Mouse (Mus musculus) ES-Bruce4 (cell line): Measurements from ENCODE around the gene Phf13. TPM values are rescaled to one million over a fixed set of nuclear protein-coding genes. Genes with fewer than 3 reads are reported as not detected.
A peak's percentile ranks its signal among the peaks of the same experiment; 100 is the strongest.

ENCODE experiments used
- H3K27ac ChIP-seq: 2 replicates; pipeline ENCODE4 v1.5.1; 2012; ENCODE audit warnings: low read length, inconsistent platforms; ENCODE audit not compliant: insufficient read depth
- H3K27me3 ChIP-seq: 2 replicates; pipeline ENCODE4 v1.6.1; 2012; ENCODE audit warnings: mild to moderate bottlenecking, low read length, inconsistent platforms; ENCODE audit not compliant: control insufficient read depth, poor library complexity, insufficient read depth, severe bottlenecking
- H3K36me3 ChIP-seq: 2 replicates; pipeline ENCODE4 v1.6.1; 2012; ENCODE audit warnings: inconsistent platforms, mild to moderate bottlenecking, low read length, moderate library complexity; ENCODE audit not compliant: control insufficient read depth, poor library complexity, insufficient read depth, severe bottlenecking
- H3K4me1 ChIP-seq: one replicate; pipeline ENCODE4 v1.8.1; 2011; ENCODE audit warnings: low read length; ENCODE audit not compliant: control insufficient read depth, insufficient read depth
- H3K4me3 ChIP-seq: 2 replicates; pipeline ENCODE4 v1.5.1; 2011; ENCODE audit warnings: low read depth, mild to moderate bottlenecking, low read length
- H3K9ac ChIP-seq: 2 replicates; pipeline ENCODE4 v1.6.1; 2012; ENCODE audit warnings: low read depth, mild to moderate bottlenecking, inconsistent platforms; ENCODE audit not compliant: poor library complexity, severe bottlenecking
- H3K9me3 ChIP-seq: replicated peaks from 2 replicates; pipeline ENCODE4 v1.6.1; 2012; ENCODE audit warnings: mild to moderate bottlenecking, low read length, inconsistent platforms; ENCODE audit not compliant: control insufficient read depth, poor library complexity, insufficient read depth, severe bottlenecking
- CTCF ChIP-seq: IDR thresholded peaks from one replicate; pipeline ENCODE4 v1.8.1; 2011; ENCODE audit warnings: low read depth, low read length
- EP300 ChIP-seq: IDR thresholded peaks from 2 replicates; pipeline ENCODE4 v1.6.1; 2011; ENCODE audit warnings: low read depth, low read length; ENCODE audit not compliant: insufficient read depth
- POLR2A ChIP-seq: IDR thresholded peaks from one replicate; pipeline ENCODE4 v1.8.1; 2011; ENCODE audit warnings: low read length; ENCODE audit not compliant: insufficient read depth
- polyA plus RNA-seq: library from polyadenylated mRNA; stranded (reverse); fragments of >200 nt; gene quantifications from 2 replicates; pipeline ENCODE4 v1.2.4, GENCODE M21; 2011; ENCODE audit warnings: low read depth; ENCODE audit not compliant: missing spikeins, insufficient read depth, insufficient read length

Gene Phf13
- polyA plus RNA-seq, 1 experiment: 49.7 TPM

GRCm38 (mm10) chr4:151983043-151983442 lies 13.0 kb downstream of the Phf13 start:
- no peak overlapping the region for H3K4me3 ChIP-seq
- 0 out of 2 replicates have a peak overlapping the region, but pooled peaks have one; percentile 15 for H3K9ac ChIP-seq
- no peaks in the 10 kb centered on the region for H3K9me3 ChIP-seq
- H3K27me3 ChIP-seq: no peaks in the 10 kb centered on the region
- peaks cover 17% of the 10 kb centered on the region for H3K36me3 ChIP-seq
- no peak overlapping the region for H3K27ac ChIP-seq
- TF ChIP-seq CTCF: no peak
- no peak for TF ChIP-seq EP300
- peaks cover 7% of the 10 kb centered on the region for H3K4me1 ChIP-seq

- H3K4me3 ChIP-seq: no peak overlapping the region
- peaks cover 5% of the 10 kb centered on the region for H3K4me1 ChIP-seq
- no peak overlapping the region for H3K9ac ChIP-seq
- no peaks in the 10 kb centered on the region for H3K9me3 ChIP-seq
- TF ChIP-seq CTCF (peak; percentile 97), EP300 (0 out of 2 replicates have a peak, but pooled peaks have one; percentile 56), POLR2A (no peak)
- no peak overlapping the region for H3K27ac ChIP-seq
- peaks cover 17% of the 10 kb centered on the region for H3K36me3 ChIP-seq
- H3K27me3 ChIP-seq: no peaks in the 10 kb centered on the region
These were observed 14.7 kb downstream of the Phf13 start for GRCm38 (mm10) chr4:151981363-151981762.

DNA sequence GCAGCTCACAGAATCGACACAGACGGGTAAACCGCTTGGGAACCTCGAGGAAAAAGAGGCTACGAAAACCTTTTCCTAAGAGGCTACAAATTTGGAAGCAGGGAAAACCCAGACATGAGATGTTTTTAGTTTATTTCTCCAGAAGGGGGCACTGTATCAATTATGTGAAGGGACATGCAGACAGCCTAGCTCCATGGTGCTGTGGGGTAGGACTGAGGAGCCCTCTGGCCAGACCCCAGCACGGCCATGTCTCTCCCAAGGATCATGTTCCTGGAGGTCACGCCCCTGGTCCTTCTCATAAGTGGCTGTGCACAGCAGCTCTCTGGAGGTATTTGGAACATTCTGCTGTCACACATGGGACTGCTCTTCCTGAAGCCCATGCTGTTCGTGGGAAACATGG lies 15.4 kb downstream of the Phf13 start:
- no peaks in the 10 kb centered on the region for H3K27me3 ChIP-seq
- no peak for TF ChIP-seq EP300
- TF ChIP-seq CTCF: peak; percentile 7
- peaks cover 5% of the 10 kb centered on the region for H3K4me1 ChIP-seq
- no peak overlapping the region for H3K9ac ChIP-seq
- no peak overlapping the region for H3K27ac ChIP-seq
- H3K4me3 ChIP-seq: no peak overlapping the region
- H3K9me3 ChIP-seq: no peaks in the 10 kb centered on the region
- peaks cover 18% of the 10 kb centered on the region for H3K36me3 ChIP-seq

- Histone ChIP-seq H3K9ac (no peak overlapping the region), H3K27me3 (no peaks in the 10 kb centered on the region), H3K36me3 (peaks cover 19% of the 10 kb centered on the region), H3K9me3 (no peaks in the 10 kb centered on the region), H3K27ac (no peak overlapping the region), H3K4me3 (no peak overlapping the region), H3K4me1 (peaks cover 2% of the 10 kb centered on the region)
- no peak for TF ChIP-seq EP300
- peak; percentile 85 for TF ChIP-seq CTCF
These were observed 18.3 kb downstream of the Phf13 start for GRCm38 (mm10) chr4:151977748-151978147.

- H3K36me3 ChIP-seq: peaks cover 15% of the 10 kb centered on the region
- H3K27me3 ChIP-seq: no peaks in the 10 kb centered on the region
- peaks cover 5% of the 10 kb centered on the region for H3K4me1 ChIP-seq
- TF ChIP-seq POLR2A: no peak
- no peak for TF ChIP-seq CTCF
- no peak for TF ChIP-seq EP300
- no peak overlapping the region for H3K27ac ChIP-seq
- no peak overlapping the region for H3K4me3 ChIP-seq
- no peaks in the 10 kb centered on the region for H3K9me3 ChIP-seq
- no peak overlapping the region for H3K9ac ChIP-seq
These were observed 20.6 kb downstream of the Phf13 start for GRCm38 (mm10) chr4:151975441-151975840.

DNA sequence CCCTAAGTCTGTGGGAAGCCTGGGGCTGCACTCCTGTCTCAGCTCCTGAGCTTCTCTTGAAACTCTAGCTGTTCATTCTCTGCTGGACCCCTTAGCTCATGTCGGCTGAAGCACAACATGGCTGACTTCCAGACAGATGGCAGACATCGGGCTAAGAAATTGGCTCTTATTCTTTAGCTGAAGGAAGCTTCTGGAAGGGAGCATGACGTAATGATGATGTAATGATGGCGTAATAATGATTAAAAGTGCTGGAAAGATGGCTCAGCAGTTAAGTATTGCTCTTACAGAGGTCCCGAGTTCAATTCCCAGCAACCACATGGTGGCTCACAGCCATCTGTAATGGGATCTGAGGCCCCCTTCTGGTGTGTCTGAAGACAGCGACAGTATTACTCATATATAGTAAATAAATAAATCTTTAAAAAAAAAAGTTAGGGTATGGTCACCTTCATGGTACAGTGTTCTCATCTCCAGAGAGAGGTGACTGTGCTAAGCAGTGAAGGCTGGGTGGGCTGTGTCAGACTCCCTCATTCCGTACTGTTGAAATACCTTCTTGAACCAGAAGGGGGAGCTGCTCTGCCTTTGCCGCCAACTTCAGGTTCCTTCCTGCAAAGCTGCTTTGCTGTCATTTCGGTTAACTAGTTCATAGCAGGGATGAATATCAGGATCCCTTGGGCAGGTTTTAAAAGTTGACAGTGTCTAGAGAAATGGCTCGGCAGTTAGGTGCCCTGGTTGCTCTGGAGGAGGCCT lies 23.7 kb downstream of the Phf13 start:
- TF ChIP-seq EP300: no peak
- TF ChIP-seq CTCF: peak; percentile 84
- Histone ChIP-seq H3K9ac (no peak overlapping the region), H3K4me3 (no peak overlapping the region), H3K27ac (no peak overlapping the region), H3K9me3 (no peaks in the 10 kb centered on the region), H3K36me3 (peaks cover 6% of the 10 kb centered on the region; the same call in 1 of the 2 replicates), H3K4me1 (peaks cover 10% of the 10 kb centered on the region), H3K27me3 (no peaks in the 10 kb centered on the region)
